Mouse (Mus musculus): ENCODE results near the gene Celsr1. TPM values are rescaled to one million over a fixed set of nuclear protein-coding genes. Genes with fewer than 3 reads are reported as not detected.

Gene Celsr1
- polyA plus RNA-seq, 1 experiment from 2014 or later: 0.01 TPM

DNA sequence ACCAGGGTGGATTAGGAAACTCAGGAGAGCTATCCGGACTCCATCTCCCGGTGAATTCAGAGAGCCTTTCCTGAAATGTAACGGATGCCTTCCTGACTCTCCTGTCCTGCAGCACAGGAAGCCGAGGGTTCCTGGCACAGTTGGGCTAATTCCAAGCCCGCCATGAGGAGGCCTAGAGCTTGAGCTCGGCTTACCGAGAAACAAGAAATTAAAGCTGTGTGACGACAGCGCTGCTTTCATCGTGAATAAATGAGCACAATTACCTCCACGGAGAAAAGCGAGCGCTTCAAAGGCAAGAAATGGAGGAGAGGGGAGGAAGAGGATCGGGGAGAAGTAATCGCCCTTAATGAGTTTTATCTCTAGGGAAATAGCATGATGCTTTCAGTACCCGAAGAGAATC is 57.8 kb downstream of the Celsr1 start:
- Histone ChIP-seq H3K9ac (no peak overlapping the region), H3K4me1 (replicated peaks) (no peaks in the 10 kb centered on the region), H3K9me3 (replicated peaks) (no peaks in the 10 kb centered on the region), H3K36me3 (replicated peaks) (no peaks in the 10 kb centered on the region), H3K27ac (replicated peaks) (no peak overlapping the region), H3K4me2 (no peak overlapping the region), H3K4me3 (replicated peaks) (no peak overlapping the region), H3K27me3 (peaks cover 8% of the 10 kb centered on the region; the same call in 1 of the 2 replicates)
- 68% methylated on average over 16 of the region's 16 CpGs for WGBS (ENCODE audit: insufficient replicate concordance)
- no peak for ATAC-seq (ENCODE audit: insufficient read depth)

GRCm38 (mm10) chr15:85971596-85971995 is 62.0 kb downstream of the Celsr1 start:
- Histone ChIP-seq H3K4me2 (no peak overlapping the region), H3K27ac (replicated peaks) (no peak overlapping the region), H3K9me3 (replicated peaks) (no peaks in the 10 kb centered on the region), H3K4me3 (replicated peaks) (no peak overlapping the region), H3K27me3 (no peaks in the 10 kb centered on the region; the same call in 1 of the 2 replicates), H3K4me1 (replicated peaks) (peaks cover 11% of the 10 kb centered on the region), H3K36me3 (replicated peaks) (no peaks in the 10 kb centered on the region), H3K9ac (no peak overlapping the region)
- ATAC-seq (ENCODE audit: insufficient read depth): no peak
- WGBS (ENCODE audit: insufficient replicate concordance): 57% methylated on average over 5 of the region's 5 CpGs

DNA sequence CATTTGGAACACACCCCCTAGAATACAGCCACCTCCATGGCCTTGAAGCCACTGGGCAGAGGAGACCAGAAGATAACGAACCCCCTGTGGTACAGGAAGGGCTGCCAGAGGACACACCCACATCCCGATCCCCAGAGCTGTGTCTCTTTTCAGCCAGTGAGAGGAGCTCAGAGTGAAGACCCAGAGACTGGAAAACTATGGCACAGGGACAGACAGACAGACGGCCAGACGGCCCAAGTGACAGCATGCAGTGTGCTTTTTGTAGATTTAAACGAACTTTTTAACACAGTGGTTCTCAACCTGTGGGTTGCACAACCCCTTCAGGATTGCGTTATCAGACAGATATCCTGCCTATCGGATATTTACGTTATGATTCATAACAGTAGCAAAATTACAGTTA is 63.1 kb downstream of the Celsr1 start:
- Histone ChIP-seq H3K9ac (no peak overlapping the region), H3K27ac (replicated peaks) (no peak overlapping the region), H3K27me3 (no peaks in the 10 kb centered on the region), H3K4me3 (replicated peaks) (no peak overlapping the region), H3K4me1 (replicated peaks) (peaks cover 11% of the 10 kb centered on the region), H3K9me3 (replicated peaks) (no peaks in the 10 kb centered on the region), H3K36me3 (replicated peaks) (no peaks in the 10 kb centered on the region), H3K4me2 (no peak overlapping the region; the same call in 1 of the 2 replicates)
- no peak for ATAC-seq (ENCODE audit: insufficient read depth)
- WGBS (ENCODE audit: insufficient replicate concordance): 24% methylated on average over 8 of the region's 8 CpGs

- no peak overlapping the region for H3K27ac ChIP-seq (replicated peaks)
- no peak overlapping the region for H3K4me2 ChIP-seq
- no peaks in the 10 kb centered on the region for H3K36me3 ChIP-seq (replicated peaks)
- H3K4me1 ChIP-seq (replicated peaks): peaks cover 11% of the 10 kb centered on the region
- no peak overlapping the region for H3K4me3 ChIP-seq (replicated peaks)
- whole genome bisulfite sequencing (ENCODE audit: insufficient replicate concordance): 36% methylated on average over 3 of the region's 3 CpGs
- no peaks in the 10 kb centered on the region for H3K27me3 ChIP-seq
- ATAC-seq (ENCODE audit: insufficient read depth): no peak
- H3K9ac ChIP-seq: no peak overlapping the region
- H3K9me3 ChIP-seq (replicated peaks): no peaks in the 10 kb centered on the region
Observed at GRCm38 (mm10) chr15:85969707-85970153, 63.8 kb downstream of the Celsr1 start.

GRCm38 (mm10) chr15:85969291-85969690 is 64.3 kb downstream of the Celsr1 start:
- H3K9ac ChIP-seq: no peak overlapping the region
- no peak overlapping the region for H3K4me2 ChIP-seq
- WGBS (ENCODE audit: insufficient replicate concordance): 82% methylated on average over 7 of the region's 7 CpGs
- H3K4me1 ChIP-seq (replicated peaks): peaks cover 11% of the 10 kb centered on the region
- H3K27me3 ChIP-seq: no peaks in the 10 kb centered on the region
- no peak overlapping the region for H3K27ac ChIP-seq (replicated peaks)
- H3K4me3 ChIP-seq (replicated peaks): no peak overlapping the region
- no peak for ATAC-seq (ENCODE audit: insufficient read depth)
- H3K9me3 ChIP-seq (replicated peaks): no peaks in the 10 kb centered on the region
- no peaks in the 10 kb centered on the region for H3K36me3 ChIP-seq (replicated peaks)

- Histone ChIP-seq H3K36me3 (replicated peaks) (no peaks in the 10 kb centered on the region), H3K4me1 (replicated peaks) (peaks cover 11% of the 10 kb centered on the region), H3K9me3 (replicated peaks) (no peaks in the 10 kb centered on the region), H3K4me3 (replicated peaks) (no peak overlapping the region), H3K27ac (replicated peaks) (no peak overlapping the region), H3K4me2 (no peak overlapping the region), H3K9ac (no peak overlapping the region), H3K27me3 (no peaks in the 10 kb centered on the region)
- no peak for ATAC-seq (ENCODE audit: insufficient read depth)
- WGBS (ENCODE audit: insufficient replicate concordance): 69% methylated on average over 7 of the region's 7 CpGs
Observed at GRCm38 (mm10) chr15:85966032-85966431, 67.5 kb downstream of the Celsr1 start.

GRCm38 (mm10) chr15:85963279-85963840 is 70.2 kb downstream of the Celsr1 start:
- Histone ChIP-seq H3K36me3 (replicated peaks) (no peaks in the 10 kb centered on the region), H3K4me2 (no peak overlapping the region), H3K9ac (no peak overlapping the region), H3K27ac (replicated peaks) (no peak overlapping the region), H3K4me3 (replicated peaks) (no peak overlapping the region), H3K9me3 (replicated peaks) (no peaks in the 10 kb centered on the region), H3K4me1 (replicated peaks) (no peaks in the 10 kb centered on the region), H3K27me3 (no peaks in the 10 kb centered on the region)
- WGBS (ENCODE audit: insufficient replicate concordance): 42% methylated on average over 8 of the region's 8 CpGs
- no peak for ATAC-seq (ENCODE audit: insufficient read depth)

GRCm38 (mm10) chr15:85962691-85963090 is 70.9 kb downstream of the Celsr1 start:
- Histone ChIP-seq H3K27ac (replicated peaks) (no peak overlapping the region), H3K9ac (no peak overlapping the region), H3K4me3 (replicated peaks) (no peak overlapping the region), H3K27me3 (no peaks in the 10 kb centered on the region), H3K36me3 (replicated peaks) (no peaks in the 10 kb centered on the region), H3K9me3 (replicated peaks) (no peaks in the 10 kb centered on the region), H3K4me1 (replicated peaks) (no peaks in the 10 kb centered on the region), H3K4me2 (no peak overlapping the region)
- WGBS (ENCODE audit: insufficient replicate concordance): 81% methylated on average over 8 of the region's 8 CpGs
- ATAC-seq (ENCODE audit: insufficient read depth): no peak

DNA sequence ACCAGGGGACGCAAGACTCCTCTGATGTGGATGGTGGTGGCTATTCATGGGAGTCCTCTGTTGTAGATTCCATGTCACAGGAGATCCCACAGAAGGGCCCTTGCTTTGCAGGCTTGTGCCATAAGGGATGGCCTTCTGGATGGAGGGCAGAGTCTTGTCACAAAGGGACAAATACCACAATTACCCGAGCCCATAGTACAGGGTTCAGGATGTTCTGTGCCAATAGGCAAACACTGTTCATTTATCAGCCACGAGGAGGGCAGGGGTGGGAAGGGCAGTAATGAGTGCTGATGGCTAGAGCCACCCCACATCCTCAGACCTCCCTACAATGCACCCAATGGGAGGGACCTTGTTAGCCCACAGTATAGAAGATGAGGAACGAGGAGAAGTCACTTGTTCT is 71.9 kb downstream of the Celsr1 start:
- no peaks in the 10 kb centered on the region for H3K36me3 ChIP-seq (replicated peaks)
- WGBS (ENCODE audit: insufficient replicate concordance): 51% methylated on average over 4 of the region's 4 CpGs
- no peaks in the 10 kb centered on the region for H3K27me3 ChIP-seq
- H3K9ac ChIP-seq: no peak overlapping the region
- H3K4me2 ChIP-seq: no peak overlapping the region
- no peak overlapping the region for H3K4me3 ChIP-seq (replicated peaks)
- no peak overlapping the region for H3K27ac ChIP-seq (replicated peaks)
- ATAC-seq (ENCODE audit: insufficient read depth): no peak
- no peaks in the 10 kb centered on the region for H3K4me1 ChIP-seq (replicated peaks)
- H3K9me3 ChIP-seq (replicated peaks): no peaks in the 10 kb centered on the region

DNA sequence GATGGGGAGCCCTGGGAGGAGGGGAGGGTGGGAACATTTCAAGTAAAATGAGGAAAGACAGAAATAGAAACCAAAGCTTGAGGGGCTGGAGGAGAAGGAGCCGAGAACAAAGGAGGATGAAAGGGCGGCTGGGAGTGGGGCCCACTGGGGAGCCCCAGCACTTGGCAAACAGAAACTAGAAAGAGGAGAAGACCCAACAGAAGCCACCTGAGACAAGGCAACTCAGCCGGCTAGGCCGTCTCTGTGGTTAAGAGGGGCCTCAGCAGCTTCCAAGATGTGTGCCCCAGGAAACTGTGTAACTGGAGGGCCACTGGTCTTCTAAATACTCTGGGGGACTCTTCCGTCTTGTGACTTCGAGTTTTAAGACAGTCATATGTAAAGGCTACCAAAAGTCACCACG is 72.4 kb downstream of the Celsr1 start:
- H3K27ac ChIP-seq (replicated peaks): no peak overlapping the region
- no peaks in the 10 kb centered on the region for H3K9me3 ChIP-seq (replicated peaks)
- no peaks in the 10 kb centered on the region for H3K27me3 ChIP-seq
- H3K36me3 ChIP-seq (replicated peaks): no peaks in the 10 kb centered on the region
- no peaks in the 10 kb centered on the region for H3K4me1 ChIP-seq (replicated peaks)
- ATAC-seq (ENCODE audit: insufficient read depth): no peak
- 38% methylated on average over 7 of the region's 7 CpGs for WGBS (ENCODE audit: insufficient replicate concordance)
- no peak overlapping the region for H3K4me2 ChIP-seq
- H3K9ac ChIP-seq: no peak overlapping the region
- H3K4me3 ChIP-seq (replicated peaks): no peak overlapping the region

GRCm38 (mm10) chr15:85956202-85956601 is 77.4 kb downstream of the Celsr1 start:
- Histone ChIP-seq H3K4me2 (no peak overlapping the region), H3K9me3 (replicated peaks) (no peaks in the 10 kb centered on the region), H3K27ac (replicated peaks) (no peak overlapping the region), H3K4me1 (replicated peaks) (no peaks in the 10 kb centered on the region), H3K9ac (no peak overlapping the region), H3K36me3 (replicated peaks) (no peaks in the 10 kb centered on the region), H3K27me3 (no peaks in the 10 kb centered on the region), H3K4me3 (replicated peaks) (no peak overlapping the region)
- ATAC-seq (ENCODE audit: insufficient read depth): no peak
- 27% methylated on average over 6 of the region's 6 CpGs for WGBS (ENCODE audit: insufficient replicate concordance)

- 51% methylated on average over 6 of the region's 6 CpGs for WGBS (ENCODE audit: insufficient replicate concordance)
- no peaks in the 10 kb centered on the region for H3K27me3 ChIP-seq
- no peaks in the 10 kb centered on the region for H3K9me3 ChIP-seq (replicated peaks)
- no peak overlapping the region for H3K27ac ChIP-seq (replicated peaks)
- H3K36me3 ChIP-seq (replicated peaks): no peaks in the 10 kb centered on the region
- ATAC-seq (ENCODE audit: insufficient read depth): no peak
- no peak overlapping the region for H3K4me2 ChIP-seq
- H3K9ac ChIP-seq: no peak overlapping the region
- no peak overlapping the region for H3K4me3 ChIP-seq (replicated peaks)
- no peaks in the 10 kb centered on the region for H3K4me1 ChIP-seq (replicated peaks)
Observed at GRCm38 (mm10) chr15:85953458-85953857, 80.1 kb downstream of the Celsr1 start.
